Mouse (Mus musculus) frontal cortex, adult 2 months (tissue): ENCODE measurements at regions not wholly inside any gene's neighbourhood (a gene's known extent, or its start where the extent isn't known, plus 50 kb on each side); places are given as distances from the start of the nearest gene placed in this dataset.
"Not testable (repeated sequence)": the region's sequence is repeated elsewhere in the genome, so short reads cannot be mapped to it uniquely, and the experiment has no call there.

Experiments
- DNase-seq, 2 experiments: peaks; one replicate each; pipeline ENCODE4 v3.0.0; 2022; ENCODE audit warnings: low spot score in 1 of 2; ENCODE audit errors: extremely low spot score in 1 of 2

- no peak for DNase-seq
These were observed 52.2 kb downstream of the Rhob start for GRCm38 (mm10) chr12:8447612-8448011.

- DNase-seq, result no peak
These were observed 52.8 kb downstream of the Rhob start for GRCm38 (mm10) chr12:8447025-8447424.

- no peak for DNase-seq
These were observed 54.6 kb downstream of the Rhob start for GRCm38 (mm10) chr12:8444975-8445853.

- no peak for DNase-seq
These were observed 55.8 kb downstream of the Rhob start for GRCm38 (mm10) chr12:8443917-8444453.

- DNase-seq, result no peak
These were observed 56.6 kb downstream of the Rhob start for GRCm38 (mm10) chr12:8443253-8443661.

GRCm38 (mm10) chr12:8441275-8441674, 58.5 kb downstream of the Rhob start:
- DNase-seq, result no peak

- no peak for DNase-seq
These were observed 59.4 kb downstream of the Rhob start for GRCm38 (mm10) chr12:8440373-8440772.

- DNase-seq, result no peak
These were observed 59.9 kb downstream of the Rhob start for GRCm38 (mm10) chr12:8439957-8440356.

- no peak for DNase-seq
These were observed 60.3 kb downstream of the Rhob start for GRCm38 (mm10) chr12:8439486-8439885.

- DNase-seq, result no peak
These were observed 61.2 kb downstream of the Rhob start for GRCm38 (mm10) chr12:8438638-8439037.

GRCm38 (mm10) chr12:8436976-8437580, 62.7 kb downstream of the Rhob start:
- no peak for DNase-seq

GRCm38 (mm10) chr12:8436553-8436952, 63.3 kb downstream of the Rhob start:
- DNase-seq, result no peak

GRCm38 (mm10) chr12:8435651-8436348, 64.0 kb downstream of the Rhob start:
- DNase-seq, result not testable (repeated sequence)

- DNase-seq, result no peak
These were observed 71.4 kb downstream of the Rhob start for GRCm38 (mm10) chr12:8428228-8428990.

GRCm38 (mm10) chr12:8424515-8424914, 75.3 kb downstream of the Rhob start:
- no peak for DNase-seq

GRCm38 (mm10) chr12:8422676-8423075, 77.1 kb downstream of the Rhob start:
- no peak for DNase-seq

- no peak for DNase-seq
These were observed 78.6 kb downstream of the Rhob start for GRCm38 (mm10) chr12:8421271-8421567.

- no peak for DNase-seq
These were observed 79.1 kb downstream of the Rhob start for GRCm38 (mm10) chr12:8420511-8421270.

GRCm38 (mm10) chr12:8418890-8419289, 80.9 kb downstream of the Rhob start:
- no peak for DNase-seq
